Mouse (Mus musculus) c-Kit-positive CD71-positive TER-119-negative erythroid progenitor cells, embryonic 14.5 days (primary cell): Measurements from ENCODE around the gene Nudt17.
"Not testable (repeated sequence)": the region's sequence is repeated elsewhere in the genome, so short reads cannot be mapped to it uniquely, and the experiment has no call there.

ENCODE experiments used
- DNase-seq: peaks from one replicate; pipeline ENCODE4 v3.0.0-alpha.2; 2013; ENCODE audit warnings: low read depth

The Nudt17 gene

GRCm38 (mm10) chr3:96701003-96701402, 7.4 kb downstream of the Nudt17 start:
- no peak for DNase-seq

DNA sequence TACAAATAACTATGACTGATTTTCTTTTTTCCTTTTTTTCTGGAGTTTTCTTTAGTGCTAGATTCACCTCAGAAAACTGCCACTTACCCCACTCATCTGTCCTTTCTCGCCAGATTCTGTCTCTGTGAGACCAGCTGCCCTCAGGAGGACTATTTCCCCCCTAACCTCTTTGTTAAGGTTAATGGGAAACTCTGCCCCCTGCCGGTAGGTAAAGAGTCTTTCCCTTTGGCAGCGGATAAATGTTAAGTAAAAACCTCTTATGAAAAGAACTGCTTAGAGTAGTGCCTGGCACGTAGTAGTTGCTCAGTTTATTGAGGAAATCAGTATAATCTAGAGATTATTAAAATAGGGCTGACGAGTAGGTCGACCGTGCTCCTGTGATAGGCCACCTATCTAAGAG, 8.0 kb downstream of the Nudt17 start:
- DNase-seq = peak; percentile 59

GRCm38 (mm10) chr3:96698993-96699690, 9.2 kb downstream of the Nudt17 start:
- no peak for DNase-seq

DNA sequence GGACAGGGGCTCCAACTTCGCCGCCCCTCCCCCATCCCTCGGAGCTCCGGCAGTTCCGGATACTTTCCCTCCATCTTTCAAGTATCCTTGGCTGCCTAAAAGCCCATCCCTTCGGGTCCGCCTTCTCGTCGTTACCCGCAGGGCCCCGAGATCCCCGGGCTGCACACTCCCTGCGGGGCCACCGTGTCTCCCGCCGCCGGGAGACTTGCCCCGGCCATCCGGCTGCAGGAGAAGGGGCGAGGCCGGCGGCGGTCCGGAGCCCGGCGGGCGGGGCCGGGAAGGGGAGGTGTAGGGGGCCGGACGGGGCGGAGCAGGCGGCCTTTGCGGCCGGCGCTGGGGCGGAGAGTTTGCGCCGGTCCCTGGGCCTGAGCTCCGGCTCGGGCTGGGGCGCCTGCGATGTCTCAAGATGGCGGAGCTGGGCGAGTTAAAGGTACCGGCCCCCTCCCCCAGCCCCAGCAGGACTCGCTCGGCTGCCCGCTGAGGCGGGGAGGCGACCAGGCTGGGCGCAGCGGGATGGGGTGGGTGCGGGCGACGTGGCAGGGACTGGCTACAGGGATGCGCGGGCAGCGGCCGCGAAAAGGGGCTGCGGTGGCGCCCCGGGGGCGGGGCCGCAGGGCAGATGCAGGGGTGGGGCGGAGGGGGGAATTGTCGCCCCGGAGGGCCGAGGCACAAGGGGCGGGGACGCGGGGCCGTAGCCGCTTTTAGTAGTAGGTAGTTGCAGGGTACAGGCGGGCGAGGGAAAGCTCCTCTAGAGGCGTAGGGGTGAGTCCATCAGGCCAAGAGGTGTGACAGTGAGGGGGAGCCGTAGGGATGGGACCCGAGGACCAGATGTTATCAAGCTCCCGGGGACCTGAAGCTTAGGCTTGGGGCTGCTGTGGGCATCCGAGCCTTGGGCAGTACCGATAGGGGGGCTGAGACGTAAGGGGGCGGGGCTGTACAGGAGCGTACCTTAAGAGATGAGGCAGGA, 11.3 kb downstream of the Nudt17 start:
- peak; percentile 68 for DNase-seq

DNA sequence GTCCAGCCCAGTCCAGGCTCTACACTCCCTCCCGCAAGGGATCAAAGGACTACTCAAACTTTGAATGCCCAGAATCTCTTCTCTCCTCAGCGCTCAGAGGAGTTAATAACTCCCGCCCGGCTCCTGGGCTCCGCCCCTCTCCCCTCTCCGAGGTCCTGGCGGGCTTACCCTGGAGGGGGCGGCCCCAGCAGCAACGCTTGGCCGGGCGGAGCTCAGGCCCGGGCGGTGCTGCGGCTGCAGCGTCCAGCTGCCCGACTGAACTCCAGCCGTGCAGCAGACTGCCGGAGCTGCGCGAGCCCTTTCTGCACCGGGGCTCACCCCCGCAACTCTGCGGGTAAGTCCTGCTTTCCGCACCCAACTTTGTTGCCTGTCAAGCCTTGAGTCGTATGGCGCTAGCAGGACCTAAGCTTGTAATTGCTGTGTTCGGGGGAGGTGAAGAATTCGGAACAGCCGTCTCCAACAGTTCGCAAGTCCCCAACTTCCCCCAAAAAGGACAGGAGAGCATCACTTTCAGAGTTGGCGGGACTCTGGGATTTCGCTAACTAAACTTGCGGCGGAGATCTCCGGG, 12.1 kb downstream of the Nudt17 start, which contains the start of gene Pias3:
Pias3 (plus strand) TSS at position 187 of the 568 bp plus-strand sequence.
- DNase-seq = peak; percentile 60

DNA sequence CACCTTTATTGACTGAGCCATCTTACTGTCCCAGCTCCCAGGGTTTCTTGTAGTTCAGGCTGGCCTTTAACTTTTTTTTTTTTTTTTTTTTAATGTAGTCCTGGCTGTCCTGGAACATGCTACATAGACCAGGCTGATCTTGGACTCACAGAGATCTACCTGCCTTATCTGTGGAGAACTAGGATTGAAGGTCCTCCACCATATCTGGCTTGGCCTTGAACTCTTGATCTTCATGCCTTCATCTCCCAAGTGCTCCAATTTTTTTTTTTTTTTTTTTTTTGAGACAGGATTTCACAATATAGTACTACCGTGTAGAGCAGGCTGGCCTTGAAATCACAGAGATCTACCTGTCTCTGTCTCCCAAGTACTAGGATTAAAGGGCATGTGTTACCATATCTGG, 14.8 kb downstream of the Nudt17 start:
- DNase-seq = no peak

DNA sequence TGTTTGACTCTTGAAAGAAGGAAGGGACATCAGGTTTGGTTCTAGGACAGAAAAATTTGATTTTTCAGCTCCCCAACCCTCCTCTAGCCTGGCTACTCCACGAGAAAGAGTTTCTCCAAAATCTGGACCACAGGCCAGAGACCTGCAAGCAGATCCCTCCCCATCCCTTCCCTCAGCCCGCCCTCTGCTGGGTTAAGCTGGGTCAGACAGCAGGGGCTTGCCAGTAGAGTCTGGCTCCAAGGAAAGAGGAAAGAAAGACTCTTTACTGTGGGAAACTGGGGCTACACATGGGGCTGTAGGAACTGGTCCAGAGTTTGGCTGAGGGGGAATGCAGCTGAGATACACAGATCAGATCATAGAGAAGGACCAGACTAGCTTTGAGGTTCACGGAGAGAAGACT, 15.9 kb downstream of the Nudt17 start:
- DNase-seq = no peak

GRCm38 (mm10) chr3:96690298-96690697, 18.1 kb downstream of the Nudt17 start:
- DNase-seq = no peak

- DNase-seq = no peak
Measured at GRCm38 (mm10) chr3:96688854-96689253, 19.5 kb downstream of the Nudt17 start.

DNA sequence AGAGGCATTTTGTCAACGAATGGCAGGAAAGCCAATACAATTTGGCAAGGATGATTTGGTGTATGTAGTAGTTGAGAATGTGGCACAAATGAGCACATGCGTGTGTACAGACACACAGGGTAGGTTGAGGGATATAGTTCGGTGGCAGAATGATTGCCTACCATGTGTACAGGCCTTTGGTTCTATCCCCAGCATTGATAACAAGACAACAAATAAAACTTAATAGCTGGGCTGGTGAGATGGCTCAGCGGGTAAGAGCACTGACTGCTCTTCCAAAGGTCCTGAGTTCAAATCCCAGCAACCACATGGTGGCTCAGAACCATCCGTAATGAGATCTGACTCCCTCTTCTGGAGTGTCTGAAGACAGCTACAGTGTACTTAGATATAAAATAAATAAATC, 22.3 kb downstream of the Nudt17 start:
- DNase-seq = not testable (repeated sequence)

- no peak for DNase-seq
Measured at GRCm38 (mm10) chr3:96684822-96685156, 23.6 kb downstream of the Nudt17 start.

- no peak for DNase-seq
Measured at GRCm38 (mm10) chr3:96684151-96684821, 24.1 kb downstream of the Nudt17 start.

DNA sequence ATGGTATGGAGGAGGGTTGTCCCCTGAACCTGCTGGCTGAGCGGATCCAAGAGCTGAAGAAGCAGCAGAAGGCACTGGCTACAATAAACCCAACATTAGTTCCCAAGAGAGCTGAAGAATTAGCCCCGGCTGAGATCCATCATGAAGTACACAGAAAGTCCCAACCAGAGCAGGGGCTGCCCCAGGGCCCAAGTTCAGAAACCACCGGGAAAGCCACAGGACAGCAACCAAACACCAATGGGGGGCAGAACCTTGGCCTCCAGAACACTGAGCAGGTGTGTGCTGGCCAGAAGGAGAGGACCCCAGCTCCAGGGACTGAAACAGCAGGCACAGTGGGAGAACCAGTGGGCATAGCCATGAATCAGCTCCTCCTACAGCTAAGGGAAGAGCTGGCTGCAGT, 24.9 kb downstream of the Nudt17 start:
- no peak for DNase-seq

- no peak for DNase-seq
Measured at GRCm38 (mm10) chr3:96680269-96680956, 27.9 kb downstream of the Nudt17 start.

GRCm38 (mm10) chr3:96679159-96679674, 29.1 kb downstream of the Nudt17 start:
- peak; percentile 50 for DNase-seq

- DNase-seq = no peak
Measured at GRCm38 (mm10) chr3:96678456-96678855, 29.9 kb downstream of the Nudt17 start.

DNA sequence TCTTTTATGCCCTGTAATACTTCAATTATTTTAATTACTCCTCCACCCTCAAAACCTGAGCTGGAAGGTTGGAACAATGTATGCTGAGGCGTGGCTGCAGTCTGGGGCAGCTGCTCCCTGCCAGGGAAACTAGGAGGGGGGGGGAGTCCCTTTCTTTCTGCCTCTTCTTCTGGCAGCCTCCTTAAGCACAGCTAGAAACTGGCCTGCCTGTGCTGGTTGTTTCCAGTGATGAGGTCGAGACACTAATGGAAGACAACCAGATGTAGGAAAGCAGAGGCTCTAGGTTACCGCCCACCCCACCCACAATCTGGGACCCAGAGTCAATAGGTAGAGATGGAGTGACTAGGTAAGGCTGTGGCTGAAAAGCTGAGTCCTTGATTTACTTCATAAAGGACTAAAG, 32.7 kb downstream of the Nudt17 start:
- DNase-seq = no peak

DNA sequence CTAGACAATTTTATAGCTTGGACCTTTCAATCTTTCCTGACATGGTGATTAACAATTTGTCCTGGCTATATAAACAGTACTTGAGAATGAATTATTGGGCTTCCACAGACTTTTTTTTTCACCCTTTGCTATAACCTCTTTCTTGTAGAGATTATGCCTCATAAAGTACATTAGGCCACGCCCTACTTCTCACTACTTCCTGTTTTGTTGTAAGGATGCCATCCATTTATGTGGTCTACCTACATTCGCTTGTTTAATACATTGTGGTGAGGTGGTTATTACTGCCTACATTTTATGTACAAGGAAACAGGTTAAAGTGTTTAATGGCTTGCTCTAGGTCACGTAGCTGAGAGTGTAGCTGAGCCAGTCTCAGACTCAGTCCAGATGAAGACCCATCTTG, 33.2 kb downstream of the Nudt17 start:
- DNase-seq = no peak

DNA sequence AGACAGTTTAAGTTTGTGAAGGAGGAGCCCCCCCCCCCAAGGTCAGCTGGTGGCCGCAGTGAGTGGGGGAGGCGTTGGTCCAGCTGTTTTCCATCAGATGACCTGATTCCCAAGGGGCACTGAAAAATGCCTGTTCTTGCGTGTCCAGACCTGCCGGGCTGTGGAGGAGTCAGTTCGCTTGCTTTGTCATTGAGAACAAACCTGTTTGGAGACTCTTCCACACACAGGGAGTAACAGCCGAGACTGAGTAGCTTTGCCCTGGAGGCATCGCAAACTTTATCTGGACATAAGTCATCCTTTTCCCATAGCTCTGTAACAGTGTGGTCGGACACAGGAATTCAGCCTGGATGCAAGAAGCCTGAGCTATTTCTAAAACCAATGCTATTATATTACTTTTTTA, 33.9 kb downstream of the Nudt17 start:
- DNase-seq = no peak

- no peak for DNase-seq
Measured at GRCm38 (mm10) chr3:96673514-96673913, 34.8 kb downstream of the Nudt17 start.

GRCm38 (mm10) chr3:96671519-96671918, 36.8 kb downstream of the Nudt17 start:
- DNase-seq = no peak
